Mouse (Mus musculus): Measurements from ENCODE around the gene Rabggtb. TPM values are rescaled to one million over a fixed set of nuclear protein-coding genes. Genes with fewer than 3 reads are reported as not detected.
A peak's percentile ranks its signal among the peaks of the same experiment; 100 is the strongest.

Rabggtb gene
- polyA plus RNA-seq, 1 experiment from 2014 or later = 39.7 TPM

- H3K4me2 ChIP-seq (ENCODE audit: low read depth) = peak overlapping the region; percentile 68; the same call in 1 of the 2 replicates
- 79% methylated on average over 7 of the region's 7 CpGs for WGBS
- peaks cover 16% of the 10 kb centered on the region for H3K36me3 ChIP-seq (ENCODE audit: control insufficient read depth, insufficient read depth, low read length)
Observed at GRCm38 (mm10) chr3:153910489-153910888, 2.3 kb downstream of the Rabggtb start.

DNA sequence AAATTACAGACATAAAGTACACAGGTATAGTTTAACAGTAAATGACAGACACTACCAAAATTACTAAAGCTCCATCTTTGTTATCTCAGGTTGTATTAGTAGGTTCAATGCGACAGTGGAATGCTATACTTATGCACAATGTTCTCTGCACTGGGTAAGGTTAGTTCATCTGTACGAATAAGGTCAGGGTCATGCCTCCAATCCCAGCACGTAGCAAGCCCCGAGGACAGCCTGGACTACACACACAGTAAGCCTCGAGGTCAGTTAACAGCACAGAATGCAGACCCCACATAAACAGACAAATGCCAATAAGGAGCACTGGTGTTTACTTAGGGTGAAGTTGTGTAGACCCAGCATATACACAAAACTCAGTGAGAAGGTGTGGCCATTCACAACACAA, 3.9 kb downstream of the Rabggtb start:
- H3K27ac ChIP-seq (ENCODE audit: low read depth, low read length) = no peak overlapping the region
- no peak overlapping the region for H3K9ac ChIP-seq (ENCODE audit: low read length)
- no peak for ATAC-seq (ENCODE audit: insufficient read depth, low FRiP score, low TSS enrichment)
- no peak overlapping the region for H3K4me2 ChIP-seq (ENCODE audit: low read depth)
- DNase-seq (ENCODE audit: low spot score) = no peak
- peaks cover 18% of the 10 kb centered on the region for H3K36me3 ChIP-seq (ENCODE audit: control insufficient read depth, insufficient read depth, low read length)
- H3K27me3 ChIP-seq (ENCODE audit: control insufficient read depth, insufficient read depth, low read length) = no peaks in the 10 kb centered on the region
- no peak overlapping the region for H3K4me3 ChIP-seq (ENCODE audit: low read depth, low read length)
- H3K9me3 ChIP-seq (ENCODE audit: control insufficient read depth, low read length) = no peaks in the 10 kb centered on the region
- 83% methylated on average over 5 of the region's 5 CpGs for WGBS
- H3K4me1 ChIP-seq (ENCODE audit: control insufficient read depth, insufficient read depth, low read length) = peaks cover 9% of the 10 kb centered on the region

More at GRCm38 (mm10) chr3:153910489-153910888, 2.3 kb downstream of the Rabggtb start:
- no peak overlapping the region for H3K27ac ChIP-seq (ENCODE audit: low read depth, low read length)
- DNase-seq (ENCODE audit: low spot score) (no peak), ATAC-seq (ENCODE audit: insufficient read depth, low FRiP score, low TSS enrichment) (no peak)
- no peaks in the 10 kb centered on the region for H3K9me3 ChIP-seq (ENCODE audit: control insufficient read depth, low read length)
- peaks cover 9% of the 10 kb centered on the region for H3K4me1 ChIP-seq (ENCODE audit: control insufficient read depth, insufficient read depth, low read length)
- no peak overlapping the region; the same call in 1 of the 2 replicates for H3K4me3 ChIP-seq (ENCODE audit: low read depth, low read length)
- H3K9ac ChIP-seq (ENCODE audit: low read length) = no peak overlapping the region
- no peaks in the 10 kb centered on the region for H3K27me3 ChIP-seq (ENCODE audit: control insufficient read depth, insufficient read depth, low read length)

- no peak within 1 kb of the TSS for H3K4me3 ChIP-seq (ENCODE audit: low read depth, low read length)
- DNase-seq (ENCODE audit: low spot score) = no peak
- no peaks in the 10 kb centered on the region for H3K9me3 ChIP-seq (ENCODE audit: control insufficient read depth, low read length)
- H3K36me3 ChIP-seq (ENCODE audit: control insufficient read depth, insufficient read depth, low read length) = peaks cover 18% of the 10 kb centered on the region
- no peak within 1 kb of the TSS for H3K9ac ChIP-seq (ENCODE audit: low read length)
- WGBS = 86% methylated on average over 9 of the region's 9 CpGs
- H3K27me3 ChIP-seq (ENCODE audit: control insufficient read depth, insufficient read depth, low read length) = no peaks in the 10 kb centered on the region
- H3K4me1 ChIP-seq (ENCODE audit: control insufficient read depth, insufficient read depth, low read length) = peaks cover 7% of the 10 kb centered on the region
- no peak within 1 kb of the TSS for H3K4me2 ChIP-seq (ENCODE audit: low read depth)
- H3K27ac ChIP-seq (ENCODE audit: low read depth, low read length) = no peak within 1 kb of the TSS
- ATAC-seq (ENCODE audit: insufficient read depth, low FRiP score, low TSS enrichment) = peak; percentile 20; the same call in 1 of the 2 replicates
Observed at GRCm38 (mm10) chr3:153906136-153906871, 6.5 kb downstream of the Rabggtb start, which contains the start of gene Msh4. Gene Msh4 (minus strand): TSS chr3:153906138.

DNA sequence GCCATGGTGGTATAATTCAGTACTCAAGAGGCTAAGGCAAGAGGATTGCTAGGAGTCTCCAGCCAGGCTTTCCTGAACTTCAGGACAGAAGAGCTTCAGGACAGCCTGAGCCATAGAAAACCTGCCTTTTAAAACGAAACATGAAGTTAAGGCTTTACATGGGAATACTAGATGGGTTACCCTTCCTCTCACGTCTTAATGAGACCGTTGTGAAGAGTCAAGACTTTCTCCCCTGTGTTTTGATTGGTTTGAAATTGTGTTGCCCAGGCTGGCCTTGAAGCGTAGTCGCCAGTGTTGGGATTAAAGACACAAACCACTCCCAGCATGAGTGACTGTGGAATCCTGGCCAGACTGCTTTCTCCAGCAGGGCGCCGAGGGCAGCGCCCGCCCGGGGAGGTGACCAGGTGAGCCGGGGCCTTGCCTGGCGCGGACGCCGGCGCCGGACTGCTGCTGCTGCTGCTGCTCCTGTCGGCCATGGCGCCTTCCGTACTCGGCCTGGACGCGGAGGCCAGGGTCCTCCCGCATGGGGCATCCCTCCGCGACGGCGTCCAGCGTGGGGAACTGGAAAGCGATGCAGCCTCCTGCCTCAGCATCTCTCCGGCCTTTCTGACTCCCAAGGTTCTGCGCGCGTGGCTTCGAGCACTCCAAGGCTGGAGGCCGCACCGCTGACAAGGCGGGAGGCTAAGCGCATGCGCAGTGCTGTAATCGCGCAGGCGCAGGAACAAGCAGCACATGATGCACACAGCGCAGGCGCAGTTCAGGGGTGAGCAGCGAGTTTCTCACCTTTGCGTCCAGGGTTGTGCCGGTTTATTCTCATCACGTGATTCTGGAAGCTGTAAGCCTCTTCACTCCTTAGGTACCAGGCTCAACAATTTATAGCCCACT, 7.3 kb downstream of the Rabggtb start:
- Histone ChIP-seq H3K27me3 (ENCODE audit: control insufficient read depth, insufficient read depth, low read length) (no peaks in the 10 kb centered on the region), H3K4me1 (ENCODE audit: control insufficient read depth, insufficient read depth, low read length) (peaks cover 3% of the 10 kb centered on the region; the same call in 1 of the 2 replicates), H3K27ac (ENCODE audit: low read depth, low read length) (no peak overlapping the region), H3K4me2 (ENCODE audit: low read depth) (no peak overlapping the region), H3K9ac (ENCODE audit: low read length) (no peak overlapping the region), H3K4me3 (ENCODE audit: low read depth, low read length) (no peak overlapping the region), H3K9me3 (ENCODE audit: control insufficient read depth, low read length) (no peaks in the 10 kb centered on the region), H3K36me3 (ENCODE audit: control insufficient read depth, insufficient read depth, low read length) (peaks cover 18% of the 10 kb centered on the region)
- 88% methylated on average over 49 of the region's 49 CpGs for WGBS
- ATAC-seq (ENCODE audit: insufficient read depth, low FRiP score, low TSS enrichment) (peak; percentile 51; the same call in 1 of the 2 replicates), DNase-seq (ENCODE audit: low spot score) (no peak)

GRCm38 (mm10) chr3:153904586-153904985, 8.2 kb downstream of the Rabggtb start:
- Histone ChIP-seq H3K9me3 (ENCODE audit: control insufficient read depth, low read length) (no peaks in the 10 kb centered on the region), H3K36me3 (ENCODE audit: control insufficient read depth, insufficient read depth, low read length) (peaks cover 18% of the 10 kb centered on the region), H3K4me1 (ENCODE audit: control insufficient read depth, insufficient read depth, low read length) (no peaks in the 10 kb centered on the region), H3K4me3 (ENCODE audit: low read depth, low read length) (no peak overlapping the region), H3K27me3 (ENCODE audit: control insufficient read depth, insufficient read depth, low read length) (no peaks in the 10 kb centered on the region), H3K4me2 (ENCODE audit: low read depth) (no peak overlapping the region), H3K27ac (ENCODE audit: low read depth, low read length) (no peak overlapping the region), H3K9ac (ENCODE audit: low read length) (no peak overlapping the region)
- WGBS = 73% methylated on average over 6 of the region's 6 CpGs
- ATAC-seq (ENCODE audit: insufficient read depth, low FRiP score, low TSS enrichment) (no peak), DNase-seq (ENCODE audit: low spot score) (peak; percentile 39)

GRCm38 (mm10) chr3:153902595-153902994, 10.2 kb downstream of the Rabggtb start:
- Histone ChIP-seq H3K4me1 (ENCODE audit: control insufficient read depth, insufficient read depth, low read length) (no peaks in the 10 kb centered on the region), H3K9ac (ENCODE audit: low read length) (no peak overlapping the region), H3K27me3 (ENCODE audit: control insufficient read depth, insufficient read depth, low read length) (no peaks in the 10 kb centered on the region), H3K9me3 (ENCODE audit: control insufficient read depth, low read length) (no peaks in the 10 kb centered on the region), H3K36me3 (ENCODE audit: control insufficient read depth, insufficient read depth, low read length) (peaks cover 5% of the 10 kb centered on the region; the same call in 1 of the 2 replicates), H3K4me3 (ENCODE audit: low read depth, low read length) (no peak overlapping the region), H3K4me2 (ENCODE audit: low read depth) (no peak overlapping the region), H3K27ac (ENCODE audit: low read depth, low read length) (no peak overlapping the region)
- no peak for DNase-seq (ENCODE audit: low spot score)
- no peak for ATAC-seq (ENCODE audit: insufficient read depth, low FRiP score, low TSS enrichment)
- WGBS = 79% methylated on average over 3 of the region's 3 CpGs

- Histone ChIP-seq H3K9ac (ENCODE audit: low read length) (no peak overlapping the region), H3K9me3 (ENCODE audit: control insufficient read depth, low read length) (no peaks in the 10 kb centered on the region), H3K4me2 (ENCODE audit: low read depth) (no peak overlapping the region), H3K4me1 (ENCODE audit: control insufficient read depth, insufficient read depth, low read length) (no peaks in the 10 kb centered on the region), H3K36me3 (ENCODE audit: control insufficient read depth, insufficient read depth, low read length) (peaks cover 5% of the 10 kb centered on the region; the same call in 1 of the 2 replicates), H3K4me3 (ENCODE audit: low read depth, low read length) (no peak overlapping the region), H3K27ac (ENCODE audit: low read depth, low read length) (no peak overlapping the region), H3K27me3 (ENCODE audit: control insufficient read depth, insufficient read depth, low read length) (no peaks in the 10 kb centered on the region)
- ATAC-seq (ENCODE audit: insufficient read depth, low FRiP score, low TSS enrichment) (no peak), DNase-seq (ENCODE audit: low spot score) (no peak)
- 83% methylated on average over 1 of the region's 1 CpGs for WGBS
Observed at GRCm38 (mm10) chr3:153901904-153902303, 10.9 kb downstream of the Rabggtb start.

- no peak overlapping the region for H3K4me2 ChIP-seq (ENCODE audit: low read depth)
- H3K27ac ChIP-seq (ENCODE audit: low read depth, low read length) = no peak overlapping the region
- H3K9ac ChIP-seq (ENCODE audit: low read length) = no peak overlapping the region
- DNase-seq (ENCODE audit: low spot score) = no peak
- whole genome bisulfite sequencing = 69% methylated on average over 6 of the region's 6 CpGs
- H3K36me3 ChIP-seq (ENCODE audit: control insufficient read depth, insufficient read depth, low read length) = no peaks in the 10 kb centered on the region
- no peaks in the 10 kb centered on the region for H3K9me3 ChIP-seq (ENCODE audit: control insufficient read depth, low read length)
- ATAC-seq (ENCODE audit: insufficient read depth, low FRiP score, low TSS enrichment) = no peak
- H3K27me3 ChIP-seq (ENCODE audit: control insufficient read depth, insufficient read depth, low read length) = no peaks in the 10 kb centered on the region
- no peak overlapping the region for H3K4me3 ChIP-seq (ENCODE audit: low read depth, low read length)
- no peaks in the 10 kb centered on the region for H3K4me1 ChIP-seq (ENCODE audit: control insufficient read depth, insufficient read depth, low read length)
Observed at GRCm38 (mm10) chr3:153897216-153897615, 15.6 kb downstream of the Rabggtb start.
